Mouse (Mus musculus) kidney, postnatal 0 days (tissue): ENCODE data around the gene Mfsd11. TPM values are rescaled to one million over a fixed set of nuclear protein-coding genes. Genes with fewer than 3 reads are reported as not detected.
A peak's percentile ranks its signal among the peaks of the same experiment; 100 is the strongest.

Source experiments
- ATAC-seq: fragments of 200-750 bp; cut with Nextera tagmentation; replicated peaks from 2 replicates; pipeline ENCODE4 v1.8.0; 2017; ENCODE audit warnings: low read depth, moderate number of reproducible peaks, moderate TSS enrichment, moderate library complexity; ENCODE audit not compliant: low FRiP score
- DNase-seq: peaks from one replicate; pipeline ENCODE4 v3.0.0-alpha.2; 2016; ENCODE audit warnings: low spot score
- H3K27ac ChIP-seq: fragments of 300-500 bp; sonication (generic); 2 replicates; pipeline ENCODE4 v1.5.1; 2014; ENCODE audit warnings: mild to moderate bottlenecking
- H3K27me3 ChIP-seq: fragments of 300-500 bp; sonication (generic); 2 replicates; pipeline ENCODE4 v1.6.1; 2014; ENCODE audit warnings: low read length, mixed read lengths; ENCODE audit not compliant: insufficient read depth
- H3K36me3 ChIP-seq: fragments of 300-500 bp; sonication (generic); 2 replicates; pipeline ENCODE4 v1.6.1; 2014; ENCODE audit warnings: low read length, mixed read lengths; ENCODE audit not compliant: insufficient read depth
- H3K4me1 ChIP-seq: fragments of 300-500 bp; sonication (generic); replicated peaks from 2 replicates; pipeline ENCODE4 v1.6.1; 2014; ENCODE audit warnings: antibody characterized with exemption, low read length, mixed read lengths; ENCODE audit not compliant: insufficient read depth
- H3K4me2 ChIP-seq: fragments of 300-500 bp; sonication (generic); 2 replicates; pipeline ENCODE4 v1.6.1; 2014; ENCODE audit warnings: mild to moderate bottlenecking, low read length, moderate library complexity, mixed read lengths
- H3K4me3 ChIP-seq: fragments of 300-500 bp; sonication (generic); replicated peaks from 2 replicates; pipeline ENCODE4 v1.5.1; 2014; ENCODE audit warnings: low read depth, low read length
- H3K9ac ChIP-seq: fragments of 300-500 bp; sonication (generic); 2 replicates; pipeline ENCODE4 v1.6.1; 2014; ENCODE audit warnings: low read depth, low read length
- H3K9me3 ChIP-seq: fragments of 300-500 bp; sonication (generic); replicated peaks from 2 replicates; pipeline ENCODE4 v1.6.1; 2016; ENCODE audit warnings: low read length, inconsistent platforms, mixed read lengths
- CTCF ChIP-seq: IDR thresholded peaks from 2 replicates; pipeline ENCODE4 v1.5.1; 2016; ENCODE audit warnings: antibody characterized with exemption, low read depth, mild to moderate bottlenecking, moderate library complexity
- WGBS: fragments of 180-500 bp; shearing (Covaris S2); extraction: QIAGEN DNeasy Blood & Tissue Kit; methylation state at CpG from one replicate; pipeline ENCODE4 v1.1.7; 2014; 5-methylcytosine and 5-hydroxymethylcytosine counted together
- polyA plus RNA-seq: library from polyadenylated mRNA; unstranded; fragments of >200 nt; fragmentation: Nextera tagmentation; extraction: Ambion mirVana; gene quantifications from 2 replicates; pipeline ENCODE4 v1.2.1, GENCODE M21; 2015

The Mfsd11 gene
- 48.4 and 53.6 TPM in 2 replicates for polyA plus RNA-seq

- under 1% methylated on average over 76 of the region's 91 CpGs for WGBS
- no peaks in the 10 kb centered on the region for H3K27me3 ChIP-seq
- H3K4me2 ChIP-seq: peak within 1 kb of the TSS; percentile 60
- H3K4me3 ChIP-seq: peak within 1 kb of the TSS; percentile 93
- ATAC-seq (peak; percentile 47; the same call in 1 of the 2 replicates), DNase-seq (peak; percentile 79)
- no peaks in the 10 kb centered on the region for H3K9me3 ChIP-seq
- H3K27ac ChIP-seq: peak within 1 kb of the TSS; percentile 97
- H3K36me3 ChIP-seq: 0 out of 2 replicates have a peak, but pooled peaks cover 9% of the 10 kb centered on the region
- peak within 1 kb of the TSS; percentile 95 for H3K9ac ChIP-seq
- H3K4me1 ChIP-seq: 0 out of 2 replicates have a peak, but pooled peaks cover 3% of the 10 kb centered on the region
- TF ChIP-seq CTCF: no peak
Observed at GRCm38 (mm10) chr11:116852291-116852890, at the start of gene Mfsd11. TSS of gene Mfsd11 (plus strand) at chr11:116852440.

DNA sequence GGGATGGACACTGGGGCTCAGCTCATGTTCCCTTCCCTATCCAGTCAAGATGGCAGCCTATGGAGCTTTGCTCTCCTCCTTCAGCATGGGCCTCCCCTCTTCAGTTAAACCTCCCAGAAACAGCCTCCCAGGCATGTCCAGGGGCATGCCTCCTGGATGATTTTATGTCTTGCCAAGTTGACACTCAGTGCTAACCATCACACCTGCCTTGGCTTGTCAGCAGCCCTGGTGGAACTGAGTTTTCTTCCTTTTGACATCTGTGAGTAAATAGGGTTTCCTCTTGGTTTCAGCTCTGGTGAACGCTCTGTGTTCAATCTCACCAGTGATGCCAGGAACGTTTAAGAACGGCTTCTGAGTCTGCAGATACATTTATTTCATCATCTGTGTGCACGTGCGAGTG lies 49.5 kb upstream of the Mfsd11 start:
- Histone ChIP-seq H3K36me3 (no peaks in the 10 kb centered on the region), H3K9ac (no peak overlapping the region), H3K27me3 (no peaks in the 10 kb centered on the region), H3K4me1 (no peaks in the 10 kb centered on the region), H3K27ac (no peak overlapping the region), H3K4me3 (no peak overlapping the region), H3K4me2 (no peak overlapping the region), H3K9me3 (no peaks in the 10 kb centered on the region)
- WGBS: 78% methylated on average over 5 of the region's 5 CpGs
- ATAC-seq: no peak
- no peak for TF ChIP-seq CTCF
- no peak for DNase-seq

- Histone ChIP-seq H3K4me3 (no peak overlapping the region), H3K9me3 (no peaks in the 10 kb centered on the region), H3K4me2 (no peak overlapping the region), H3K4me1 (0 out of 2 replicates have a peak, but pooled peaks cover 4% of the 10 kb centered on the region), H3K36me3 (0 out of 2 replicates have a peak, but pooled peaks cover 2% of the 10 kb centered on the region), H3K27me3 (no peaks in the 10 kb centered on the region), H3K27ac (peak overlapping the region; percentile 43; the same call in 1 of the 2 replicates), H3K9ac (no peak overlapping the region)
- TF ChIP-seq CTCF: no peak
- ATAC-seq (no peak), DNase-seq (peak; percentile 53)
- WGBS: 56% methylated on average over 15 of the region's 15 CpGs
Observed at GRCm38 (mm10) chr11:116806136-116807071, 45.8 kb upstream of the Mfsd11 start.

DNA sequence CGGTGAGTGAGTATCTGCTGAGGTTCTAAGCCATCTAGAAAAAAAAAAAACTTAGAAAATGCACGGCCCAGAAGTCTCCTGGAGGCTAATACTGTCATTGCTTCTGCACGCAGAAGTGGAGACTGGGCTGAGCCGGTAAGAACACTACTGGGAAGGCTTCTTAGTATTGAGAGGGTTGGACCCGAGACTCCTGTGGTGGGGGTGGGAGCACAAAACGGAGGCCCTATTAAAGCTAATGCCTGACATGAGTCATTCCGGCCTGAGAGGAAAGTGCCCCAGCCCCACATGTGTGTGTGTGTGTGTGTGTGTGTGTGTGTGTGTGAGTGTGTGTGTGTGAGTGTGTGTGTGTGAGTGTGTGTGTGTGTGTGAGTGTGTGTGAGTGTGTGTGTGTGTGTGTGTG lies 45.1 kb upstream of the Mfsd11 start:
- Histone ChIP-seq H3K27ac (no peak overlapping the region), H3K4me1 (0 out of 2 replicates have a peak, but pooled peaks cover 5% of the 10 kb centered on the region), H3K4me3 (no peak overlapping the region), H3K9me3 (no peaks in the 10 kb centered on the region), H3K4me2 (no peak overlapping the region), H3K27me3 (no peaks in the 10 kb centered on the region), H3K36me3 (0 out of 2 replicates have a peak, but pooled peaks cover 2% of the 10 kb centered on the region), H3K9ac (no peak overlapping the region)
- DNase-seq (peak; percentile 50), ATAC-seq (no peak)
- WGBS: 45% methylated on average over 7 of the region's 7 CpGs
- no peak; the same call in 1 of the 2 replicates for TF ChIP-seq CTCF

- DNase-seq (no peak), ATAC-seq (no peak)
- no peaks in the 10 kb centered on the region for H3K9me3 ChIP-seq
- H3K4me2 ChIP-seq: no peak overlapping the region
- no peak overlapping the region for H3K9ac ChIP-seq
- peaks cover 9% of the 10 kb centered on the region for H3K4me1 ChIP-seq
- no peaks in the 10 kb centered on the region for H3K27me3 ChIP-seq
- 0 out of 2 replicates have a peak, but pooled peaks cover 2% of the 10 kb centered on the region for H3K36me3 ChIP-seq
- H3K27ac ChIP-seq: peak overlapping the region; percentile 43; the same call in 1 of the 2 replicates
- no peak for TF ChIP-seq CTCF
- 55% methylated on average over 3 of the region's 3 CpGs for WGBS
- no peak overlapping the region for H3K4me3 ChIP-seq
Observed at GRCm38 (mm10) chr11:116807526-116807925, 44.7 kb upstream of the Mfsd11 start.
